Comparison of ENCODE assay signal across 15 mouse cellular contexts in the genomic region with DNA sequence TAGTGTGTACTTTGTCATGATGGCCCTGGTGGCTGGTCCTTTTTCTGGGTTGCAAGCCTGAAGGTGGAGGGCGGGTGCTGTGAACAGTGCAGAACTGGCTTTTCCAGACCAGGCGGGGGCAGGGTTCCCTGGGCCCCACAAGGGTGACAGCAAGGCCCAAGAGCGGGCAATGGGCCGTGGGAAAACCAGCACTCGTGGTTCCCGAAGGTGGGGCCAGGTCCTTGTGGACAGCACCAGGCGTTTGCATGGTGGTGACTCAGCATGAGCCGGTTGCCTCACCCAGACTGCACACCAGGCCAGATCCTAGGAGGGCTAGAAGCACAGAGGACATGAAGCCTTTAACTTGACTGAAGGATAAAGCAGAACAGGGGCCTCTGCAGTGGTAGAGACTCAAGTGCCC. TPM values are rescaled to one million over a fixed set of nuclear protein-coding genes. Genes with fewer than 3 reads are reported as not detected.
DNase-seq lines count a peak whose midpoint lies in the region; ATAC-seq and TF ChIP-seq lines count a peak whose summit lies in the region.
"Had no signal": no experiment of that assay in that cellular context is flagged by ENCODE, and none has a peak within 500 bp of the region (broad histone marks: within the 10 kb centered on the region; RNA-seq: fewer than 3 reads in every experiment).

No protein-coding gene starts in this region.

- intact Hi-C loops in left cerebral cortex, adult 2 months (cut with DNase I), result no loop called here
- intact Hi-C loops in heart, postnatal 36 days (cut with DNase I), result no loop called here

- TF ChIP-seq CTCF in stomach, postnatal 0 days (IDR thresholded peaks at IDR 0.05; ENCODE audit: low read depth), result no peak; the same call in 1 of the 2 replicates
- no peak for TF ChIP-seq CTCF in left cerebral cortex, adult 2 months (IDR thresholded peaks at IDR 0.05)

- TF ChIP-seq EP300 in stomach, postnatal 0 days (optimal IDR thresholded peaks at IDR 0.05), result peak; percentile 85

- H3K27me3 ChIP-seq in forebrain, embryonic 10.5 days (ENCODE audit: poor library complexity, severe bottlenecking), result peaks cover 19% of the 10 kb centered on the region
- no peaks in the 10 kb centered on the region for H3K27me3 ChIP-seq in forebrain, embryonic 14.5 days (replicated peaks; ENCODE audit: control insufficient read depth, insufficient read depth, low read length)
- H3K27me3 ChIP-seq in liver, embryonic 11.5 days (replicated peaks; ENCODE audit: control insufficient read depth, insufficient read depth, low read length), result peaks cover 7% of the 10 kb centered on the region
- H3K27me3 ChIP-seq in stomach, postnatal 0 days (ENCODE audit: control insufficient read depth, insufficient read depth, low read length), result no peaks in the 10 kb centered on the region

- no peak for ATAC-seq in forebrain, embryonic 14.5 days
- no peak for ATAC-seq in liver, embryonic 11.5 days (replicated peaks; ENCODE audit: low FRiP score)
- peak; percentile 88 for ATAC-seq in stomach, postnatal 0 days (ENCODE audit: low FRiP score, low TSS enrichment)
- ATAC-seq: CD4-positive, CD25-positive, alpha-beta regulatory T cell, adult 4 months had no signal

- H3K9me3 ChIP-seq in forebrain, embryonic 10.5 days, result no peaks in the 10 kb centered on the region
- H3K9me3 ChIP-seq in forebrain, embryonic 14.5 days (replicated peaks; ENCODE audit: control insufficient read depth, low read length), result no peaks in the 10 kb centered on the region
- no peaks in the 10 kb centered on the region for H3K9me3 ChIP-seq in liver, embryonic 11.5 days (ENCODE audit: control insufficient read depth, low read length)
- no peaks in the 10 kb centered on the region for H3K9me3 ChIP-seq in stomach, postnatal 0 days (ENCODE audit: control insufficient read depth, low read length)
- H3K9me3 ChIP-seq: embryonic facial prominence, embryonic 12.5 days had no signal

- H3K9ac ChIP-seq in forebrain, embryonic 14.5 days (ENCODE audit: low read length), result no peak overlapping the region
- 0 out of 2 replicates have a peak overlapping the region, but pooled peaks have one; percentile 30 for H3K9ac ChIP-seq in liver, embryonic 11.5 days (ENCODE audit: low read depth, low read length)
- no peak overlapping the region for H3K9ac ChIP-seq in stomach, postnatal 0 days (ENCODE audit: low read length)
- H3K9ac ChIP-seq: embryonic facial prominence, embryonic 12.5 days had no signal

- H3K4me3 ChIP-seq in forebrain, embryonic 10.5 days, result no peak overlapping the region
- H3K4me3 ChIP-seq in forebrain, embryonic 14.5 days (ENCODE audit: low read depth, low read length), result no peak overlapping the region
- H3K4me3 ChIP-seq in liver, embryonic 11.5 days (ENCODE audit: low read depth, low read length), result no peak overlapping the region
- H3K4me3 ChIP-seq in stomach, postnatal 0 days (ENCODE audit: low read depth, low read length), result no peak overlapping the region
- H3K4me3 ChIP-seq in left cerebral cortex, adult 2 months, result no peak overlapping the region
- H3K4me3 ChIP-seq: embryonic facial prominence, embryonic 12.5 days had no signal

- no peak overlapping the region for H3K4me2 ChIP-seq in forebrain, embryonic 14.5 days (ENCODE audit: low read length)
- H3K4me2 ChIP-seq in liver, embryonic 11.5 days, result no peak overlapping the region
- 0 out of 2 replicates have a peak overlapping the region, but pooled peaks have one; percentile 27 for H3K4me2 ChIP-seq in stomach, postnatal 0 days (replicated peaks; ENCODE audit: low read depth)
- H3K4me2 ChIP-seq: embryonic facial prominence, embryonic 12.5 days had no signal

- no peaks in the 10 kb centered on the region for H3K36me3 ChIP-seq in forebrain, embryonic 10.5 days (replicated peaks)
- no peaks in the 10 kb centered on the region for H3K36me3 ChIP-seq in forebrain, embryonic 14.5 days (ENCODE audit: control insufficient read depth, insufficient read depth, low read length)
- H3K36me3 ChIP-seq in liver, embryonic 11.5 days (ENCODE audit: control insufficient read depth, insufficient read depth, low read length), result no peaks in the 10 kb centered on the region
- H3K36me3 ChIP-seq in stomach, postnatal 0 days (ENCODE audit: control insufficient read depth, insufficient read depth, low read length), result no peaks in the 10 kb centered on the region
- H3K36me3 ChIP-seq: embryonic facial prominence, embryonic 12.5 days had no signal

- 74% methylated on average over 8 of the region's 8 CpGs for WGBS in forebrain, embryonic 10.5 days
- WGBS in forebrain, embryonic 14.5 days, result 76% methylated on average over 8 of the region's 8 CpGs
- WGBS in liver, embryonic 11.5 days, result 49% methylated on average over 8 of the region's 8 CpGs
- 41% methylated on average over 8 of the region's 8 CpGs for WGBS in stomach, postnatal 0 days

- peaks cover 91% of the 10 kb centered on the region for H3K4me1 ChIP-seq in forebrain, embryonic 10.5 days
- H3K4me1 ChIP-seq in forebrain, embryonic 14.5 days (ENCODE audit: control insufficient read depth, insufficient read depth, low read length), result peaks cover 38% of the 10 kb centered on the region
- peaks cover 67% of the 10 kb centered on the region for H3K4me1 ChIP-seq in liver, embryonic 11.5 days (replicated peaks; ENCODE audit: control insufficient read depth, insufficient read depth, low read length)
- peaks cover 2% of the 10 kb centered on the region for H3K4me1 ChIP-seq in stomach, postnatal 0 days (replicated peaks; ENCODE audit: control insufficient read depth, insufficient read depth)

- no peak for DNase-seq in forebrain, embryonic 10.5 days (ENCODE audit: extremely low spot score, low spot score)
- no peak for DNase-seq in forebrain, embryonic 14.5 days (ENCODE audit: low spot score)
- peak; percentile 82 for DNase-seq in urinary bladder, postnatal 14 days (ENCODE audit: low spot score)
- DNase-seq in urinary bladder, adult 2 months (ENCODE audit: low spot score), result no peak
- no peak for DNase-seq in liver, embryonic 11.5 days (ENCODE audit: low spot score)
- peak; percentile 92 for DNase-seq in stomach, postnatal 0 days (ENCODE audit: low spot score)
- DNase-seq in left cerebral cortex, adult 2 months (ENCODE audit: extremely low spot score in 1 of 2, low spot score in 2 of 2), result no peak
- no peak for DNase-seq in heart, postnatal 36 days
- DNase-seq: heart, postnatal 4 days; kidney, postnatal 14 days had no signal

- peak overlapping the region; percentile 97; the same call in 1 of the 2 replicates for H3K27ac ChIP-seq in forebrain, embryonic 10.5 days
- no peak overlapping the region for H3K27ac ChIP-seq in forebrain, embryonic 14.5 days (ENCODE audit: low read depth, low read length)
- H3K27ac ChIP-seq in liver, embryonic 11.5 days (ENCODE audit: low read depth, low read length), result no peak overlapping the region
- H3K27ac ChIP-seq in stomach, postnatal 0 days (replicated peaks), result peak overlapping the region; percentile 75
- no peak overlapping the region for H3K27ac ChIP-seq in left cerebral cortex, adult 2 months
- H3K27ac ChIP-seq: embryonic facial prominence, embryonic 12.5 days had no signal

RNA-seq across cellular contexts. Expression of gene Nrarp, which starts 7.9 kb away (rescaled TPM):
- polyA plus RNA-seq in forebrain, embryonic 10.5 days (2016; fragmentation: Nextera tagmentation; extraction: Ambion mirVana), result 37.4 and 40.7 TPM in 2 replicates
- 18.6 and 22.1 TPM in 2 replicates for polyA plus RNA-seq in forebrain, embryonic 14.5 days (2014; fragmentation: Nextera tagmentation; extraction: Ambion mirVana)
- polyA plus RNA-seq in urinary bladder, adult 2 months (2012; rRNA removed), result 50.1 and 60.0 TPM in 2 replicates
- polyA plus RNA-seq in liver, embryonic 11.5 days (2014; fragmentation: Nextera tagmentation; extraction: Ambion mirVana), result 6.5 and 7.6 TPM in 2 replicates
- 25.3 and 25.6 TPM in 2 replicates for polyA plus RNA-seq in stomach, postnatal 0 days (2015; fragmentation: Nextera tagmentation; extraction: Ambion mirVana)
- total RNA-seq in left cerebral cortex, adult 2 months (2021), result 10 to 100 TPM; 20.2 to 21.7 TPM
- total RNA-seq in heart, postnatal 36 days (2021), result 10 to 100 TPM in 1 of 2 experiments, 1 to 10 TPM in 1; 9.7 to 12.0 TPM

RNA-seq across cellular contexts. Expression of gene Tor4a, which starts 24.1 kb away (rescaled TPM):
- polyA plus RNA-seq in forebrain, embryonic 10.5 days (2016; fragmentation: Nextera tagmentation; extraction: Ambion mirVana), result 1.3 and 1.5 TPM in 2 replicates
- polyA plus RNA-seq in forebrain, embryonic 14.5 days (2014; fragmentation: Nextera tagmentation; extraction: Ambion mirVana), result 0.97 and 1.9 TPM in 2 replicates
- 22.6 and 25.3 TPM in 2 replicates for polyA plus RNA-seq in urinary bladder, adult 2 months (2012; rRNA removed)
- polyA plus RNA-seq in liver, embryonic 11.5 days (2014; fragmentation: Nextera tagmentation; extraction: Ambion mirVana), result 12.1 and 13.1 TPM in 2 replicates
- 13.1 and 13.7 TPM in 2 replicates for polyA plus RNA-seq in stomach, postnatal 0 days (2015; fragmentation: Nextera tagmentation; extraction: Ambion mirVana)
- total RNA-seq in left cerebral cortex, adult 2 months (2021), result 1 to 10 TPM; 2.0 to 2.2 TPM
- 1 to 10 TPM; 4.0 to 5.2 TPM for total RNA-seq in heart, postnatal 36 days (2021)

RNA-seq across cellular contexts. Expression of gene Nelfb, which starts 38.7 kb away (rescaled TPM):
- 128 and 130 TPM in 2 replicates for polyA plus RNA-seq in forebrain, embryonic 10.5 days (2016; fragmentation: Nextera tagmentation; extraction: Ambion mirVana)
- 68.8 and 73.5 TPM in 2 replicates for polyA plus RNA-seq in forebrain, embryonic 14.5 days (2014; fragmentation: Nextera tagmentation; extraction: Ambion mirVana)
- 55.4 and 60.6 TPM in 2 replicates for polyA plus RNA-seq in urinary bladder, adult 2 months (2012; rRNA removed)
- polyA plus RNA-seq in liver, embryonic 11.5 days (2014; fragmentation: Nextera tagmentation; extraction: Ambion mirVana), result 85.3 and 86.3 TPM in 2 replicates
- polyA plus RNA-seq in stomach, postnatal 0 days (2015; fragmentation: Nextera tagmentation; extraction: Ambion mirVana), result 58.6 and 59.1 TPM in 2 replicates
- 10 to 100 TPM; 53.4 to 64.3 TPM for total RNA-seq in left cerebral cortex, adult 2 months (2021)
- 10 to 100 TPM; 38.7 to 39.9 TPM for total RNA-seq in heart, postnatal 36 days (2021)

RNA-seq across cellular contexts. Expression of gene Stpg3, which starts 41.8 kb away (rescaled TPM):
- polyA plus RNA-seq in forebrain, embryonic 10.5 days (2016; fragmentation: Nextera tagmentation; extraction: Ambion mirVana), result not detected in 2 replicates
- polyA plus RNA-seq in forebrain, embryonic 14.5 days (2014; fragmentation: Nextera tagmentation; extraction: Ambion mirVana), result not detected in 2 replicates
- not detected in 2 replicates for polyA plus RNA-seq in urinary bladder, adult 2 months (2012; rRNA removed)
- 0.29 TPM in 1 of 2 replicates, not detected in the other for polyA plus RNA-seq in liver, embryonic 11.5 days (2014; fragmentation: Nextera tagmentation; extraction: Ambion mirVana)
- polyA plus RNA-seq in stomach, postnatal 0 days (2015; fragmentation: Nextera tagmentation; extraction: Ambion mirVana), result not detected in 2 replicates
- not detected for total RNA-seq in left cerebral cortex, adult 2 months (2021)
- total RNA-seq in heart, postnatal 36 days (2021), result not detected
- total RNA-seq: gastrocnemius, adult 8-10 months; heart, postnatal 4 days; neutrophil, adult 5-6 weeks had no signal
- polyA plus RNA-seq: CD4-positive, CD25-positive, alpha-beta regulatory T cell, adult 4 months; embryonic facial prominence, embryonic 12.5 days had no signal

RNA-seq across cellular contexts. Expression of gene Fam166a, which starts 45.9 kb away (rescaled TPM):
- 0.67 and 0.80 TPM in 2 replicates for polyA plus RNA-seq in forebrain, embryonic 10.5 days (2016; fragmentation: Nextera tagmentation; extraction: Ambion mirVana)
- 1.1 TPM in 1 of 2 replicates, not detected in the other for polyA plus RNA-seq in forebrain, embryonic 14.5 days (2014; fragmentation: Nextera tagmentation; extraction: Ambion mirVana)
- 0.08 and 0.10 TPM in 2 replicates for polyA plus RNA-seq in urinary bladder, adult 2 months (2012; rRNA removed)
- 0.45 TPM in 2 replicates for polyA plus RNA-seq in liver, embryonic 11.5 days (2014; fragmentation: Nextera tagmentation; extraction: Ambion mirVana)
- 0.92 TPM in 1 of 2 replicates, not detected in the other for polyA plus RNA-seq in stomach, postnatal 0 days (2015; fragmentation: Nextera tagmentation; extraction: Ambion mirVana)
- total RNA-seq in left cerebral cortex, adult 2 months (2021), result not detected
- total RNA-seq in heart, postnatal 36 days (2021), result not detected
- total RNA-seq: gastrocnemius, adult 8-10 months; heart, postnatal 4 days; neutrophil, adult 5-6 weeks had no signal
- polyA plus RNA-seq: CD4-positive, CD25-positive, alpha-beta regulatory T cell, adult 4 months; embryonic facial prominence, embryonic 12.5 days; limb, embryonic 11.5 days had no signal

Comparison
In these comparisons a context has a peak if more than half of its experiments do, and no peak if none do; other contexts are left out.
1. DNase-seq: peak in urinary bladder, postnatal 14 days (single experiment) and stomach, postnatal 0 days (single experiment); none in forebrain, embryonic 10.5 days (single experiment), forebrain, embryonic 14.5 days (single experiment), urinary bladder, adult 2 months (single experiment), liver, embryonic 11.5 days (single experiment), left cerebral cortex, adult 2 months (0 of 2) and heart, postnatal 36 days (0 of 2).
2. H3K27ac ChIP-seq: peak in forebrain, embryonic 10.5 days (single experiment) and stomach, postnatal 0 days (single experiment); none in forebrain, embryonic 14.5 days (single experiment), liver, embryonic 11.5 days (single experiment) and left cerebral cortex, adult 2 months (single experiment).